Mouse (Mus musculus) hindbrain, embryonic 16.5 days (tissue): Measurements from ENCODE around the gene Stat5b. TPM values are rescaled to one million over a fixed set of nuclear protein-coding genes. Genes with fewer than 3 reads are reported as not detected.

ENCODE experiments used
- ATAC-seq: fragments of 200-750 bp; cut with Nextera tagmentation; 2 replicates; pipeline ENCODE4 v1.8.0; 2017; ENCODE audit warnings: moderate TSS enrichment, moderate library complexity
- H3K27ac ChIP-seq: fragments of 300-500 bp; sonication (generic); 2 replicates; pipeline ENCODE4 v1.5.1; 2014; ENCODE audit warnings: low read depth, mild to moderate bottlenecking, control low read depth, low read length, moderate library complexity
- H3K27me3 ChIP-seq: fragments of 300-500 bp; sonication (generic); replicated peaks from 2 replicates; pipeline ENCODE4 v1.6.1; 2014; ENCODE audit warnings: low read length; ENCODE audit not compliant: control insufficient read depth, insufficient read depth
- H3K36me3 ChIP-seq: fragments of 300-500 bp; sonication (generic); 2 replicates; pipeline ENCODE4 v1.6.1; 2014; ENCODE audit warnings: mild to moderate bottlenecking, low read length, moderate library complexity, mixed read lengths; ENCODE audit not compliant: control insufficient read depth, insufficient read depth
- H3K4me1 ChIP-seq: fragments of 300-500 bp; sonication (generic); 2 replicates; pipeline ENCODE4 v1.6.1; 2014; ENCODE audit warnings: low read depth, low read length; ENCODE audit not compliant: control insufficient read depth, insufficient read depth
- H3K4me2 ChIP-seq: fragments of 300-500 bp; sonication (generic); 2 replicates; pipeline ENCODE4 v1.6.1; 2014; ENCODE audit warnings: mild to moderate bottlenecking, low read length, control low read depth, moderate library complexity
- H3K4me3 ChIP-seq: fragments of 300-500 bp; sonication (generic); 2 replicates; pipeline ENCODE4 v1.5.1; 2014; ENCODE audit warnings: mild to moderate bottlenecking, low read length, control low read depth, moderate library complexity
- H3K9ac ChIP-seq: fragments of 300-500 bp; sonication (generic); 2 replicates; pipeline ENCODE4 v1.6.1; 2014; ENCODE audit warnings: low read depth, mild to moderate bottlenecking, control low read depth, low read length, moderate library complexity
- H3K9me3 ChIP-seq: fragments of 300-500 bp; sonication (generic); 2 replicates; pipeline ENCODE4 v1.6.1; 2014; ENCODE audit warnings: mild to moderate bottlenecking, low read length, moderate library complexity; ENCODE audit not compliant: control insufficient read depth
- WGBS: fragments of 180-500 bp; shearing (Covaris S2); extraction: QIAGEN DNeasy Blood & Tissue Kit; methylation state at CpG from one replicate; pipeline ENCODE4 v1.1.7; 2014; 5-methylcytosine and 5-hydroxymethylcytosine counted together
- polyA plus RNA-seq: library from polyadenylated mRNA; unstranded; fragments of >200 nt; fragmentation: Nextera tagmentation; extraction: Ambion mirVana; gene quantifications from 2 replicates; pipeline ENCODE4 v1.2.1, GENCODE M21; 2015

The Stat5b gene
- polyA plus RNA-seq, 1 experiment from 2014 or later = 15.0 TPM

- ATAC-seq = no peak
- no peak overlapping the region for H3K4me3 ChIP-seq
- WGBS = 85% methylated on average over 10 of the region's 10 CpGs
Measured at GRCm38 (mm10) chr11:100775921-100776320, 74.6 kb downstream of the Stat5b start.

GRCm38 (mm10) chr11:100774261-100774660 is 76.3 kb downstream of the Stat5b start:
- no peak overlapping the region for H3K4me2 ChIP-seq
- ATAC-seq = no peak
- H3K27me3 ChIP-seq = no peaks in the 10 kb centered on the region
- no peak overlapping the region for H3K27ac ChIP-seq
- H3K4me3 ChIP-seq = no peak overlapping the region
- no peak overlapping the region for H3K9ac ChIP-seq
- H3K36me3 ChIP-seq = peaks cover 1% of the 10 kb centered on the region; the same call in 1 of the 2 replicates
- peaks cover 5% of the 10 kb centered on the region for H3K4me1 ChIP-seq
- H3K9me3 ChIP-seq = no peaks in the 10 kb centered on the region
- 84% methylated on average over 4 of the region's 4 CpGs for WGBS

More at GRCm38 (mm10) chr11:100775921-100776320, 74.6 kb downstream of the Stat5b start:
- H3K9ac ChIP-seq = no peak overlapping the region
- no peak overlapping the region for H3K4me2 ChIP-seq
- peaks cover 8% of the 10 kb centered on the region; the same call in 1 of the 2 replicates for H3K36me3 ChIP-seq
- H3K27ac ChIP-seq = no peak overlapping the region
- no peaks in the 10 kb centered on the region for H3K27me3 ChIP-seq
- no peaks in the 10 kb centered on the region for H3K9me3 ChIP-seq
- no peaks in the 10 kb centered on the region for H3K4me1 ChIP-seq

- ATAC-seq = peak; percentile 78
- Histone ChIP-seq H3K9ac (peak within 1 kb of the TSS; percentile 57), H3K27me3 (no peaks in the 10 kb centered on the region), H3K36me3 (no peaks in the 10 kb centered on the region), H3K27ac (no peak within 1 kb of the TSS), H3K4me1 (peaks cover 5% of the 10 kb centered on the region), H3K4me3 (peak within 1 kb of the TSS; percentile 48), H3K4me2 (peak within 1 kb of the TSS; percentile 52), H3K9me3 (no peaks in the 10 kb centered on the region)
- 23% methylated on average over 17 of the region's 17 CpGs for WGBS
Measured at GRCm38 (mm10) chr11:100770646-100771408, 79.7 kb downstream of the Stat5b start, which contains the start of gene Ghdc. TSS of gene Ghdc (minus strand) at chr11:100770957.

GRCm38 (mm10) chr11:100769980-100770379 is 80.5 kb downstream of the Stat5b start:
- Histone ChIP-seq H3K27ac (no peak overlapping the region), H3K9ac (peak overlapping the region; percentile 57), H3K27me3 (no peaks in the 10 kb centered on the region), H3K4me2 (peak overlapping the region; percentile 52), H3K9me3 (no peaks in the 10 kb centered on the region), H3K4me1 (peaks cover 5% of the 10 kb centered on the region), H3K36me3 (no peaks in the 10 kb centered on the region), H3K4me3 (peak overlapping the region; percentile 48)
- 40% methylated on average over 6 of the region's 6 CpGs for whole genome bisulfite sequencing
- peak; percentile 35; the same call in 1 of the 2 replicates for ATAC-seq

GRCm38 (mm10) chr11:100767871-100768270 is 82.7 kb downstream of the Stat5b start:
- H3K27me3 ChIP-seq = no peaks in the 10 kb centered on the region
- 96% methylated on average over 5 of the region's 5 CpGs for WGBS
- ATAC-seq = no peak

GRCm38 (mm10) chr11:100766726-100767125 is 83.8 kb downstream of the Stat5b start:
- 88% methylated on average over 9 of the region's 9 CpGs for WGBS
- ATAC-seq = no peak
- Histone ChIP-seq H3K36me3 (no peaks in the 10 kb centered on the region), H3K9ac (no peak overlapping the region), H3K4me3 (no peak overlapping the region), H3K27me3 (no peaks in the 10 kb centered on the region), H3K4me2 (no peak overlapping the region), H3K9me3 (no peaks in the 10 kb centered on the region), H3K4me1 (peaks cover 5% of the 10 kb centered on the region), H3K27ac (no peak overlapping the region)

More at GRCm38 (mm10) chr11:100767871-100768270, 82.7 kb downstream of the Stat5b start:
- Histone ChIP-seq H3K27ac (no peak overlapping the region), H3K9me3 (no peaks in the 10 kb centered on the region), H3K4me3 (no peak overlapping the region), H3K9ac (no peak overlapping the region), H3K36me3 (no peaks in the 10 kb centered on the region), H3K4me1 (peaks cover 5% of the 10 kb centered on the region), H3K4me2 (no peak overlapping the region)

- Histone ChIP-seq H3K36me3 (no peaks in the 10 kb centered on the region), H3K4me1 (peaks cover 11% of the 10 kb centered on the region), H3K4me2 (peak within 1 kb of the TSS; percentile 66), H3K9me3 (no peaks in the 10 kb centered on the region), H3K27me3 (no peaks in the 10 kb centered on the region), H3K9ac (peak within 1 kb of the TSS; percentile 62), H3K4me3 (peak within 1 kb of the TSS; percentile 48), H3K27ac (no peak within 1 kb of the TSS; the same call in 1 of the 2 replicates)
- ATAC-seq = no peak
- 83% methylated on average over 7 of the region's 7 CpGs for WGBS
Measured at GRCm38 (mm10) chr11:100762831-100763230, 87.7 kb downstream of the Stat5b start, which contains the start of gene Hcrt. TSS of gene Hcrt (minus strand) at chr11:100762931.

GRCm38 (mm10) chr11:100761547-100762045 is 88.9 kb downstream of the Stat5b start:
- under 1% methylated on average over 27 of the region's 27 CpGs for WGBS
- H3K27ac ChIP-seq = peak overlapping the region; percentile 60
- ATAC-seq = peak; percentile 57

GRCm38 (mm10) chr11:100759611-100760233 is 90.8 kb downstream of the Stat5b start, which contains the start of gene Kcnh4:
TSS of gene Kcnh4 (minus strand) at chr11:100759942.
- peak within 1 kb of the TSS; percentile 67 for H3K27ac ChIP-seq
- peaks cover 12% of the 10 kb centered on the region for H3K4me1 ChIP-seq
- H3K9me3 ChIP-seq = no peaks in the 10 kb centered on the region
- under 1% methylated on average over 43 of the region's 51 CpGs for WGBS
- ATAC-seq = peak; percentile 71
- peak within 1 kb of the TSS; percentile 68 for H3K4me3 ChIP-seq
- H3K9ac ChIP-seq = peak within 1 kb of the TSS; percentile 75
- H3K4me2 ChIP-seq = peak within 1 kb of the TSS; percentile 81
- H3K27me3 ChIP-seq = no peaks in the 10 kb centered on the region
- peaks cover 8% of the 10 kb centered on the region for H3K36me3 ChIP-seq

More at GRCm38 (mm10) chr11:100761547-100762045, 88.9 kb downstream of the Stat5b start:
- Histone ChIP-seq H3K4me1 (peaks cover 12% of the 10 kb centered on the region), H3K4me2 (peak overlapping the region; percentile 66), H3K27me3 (no peaks in the 10 kb centered on the region), H3K9ac (peak overlapping the region; percentile 62), H3K36me3 (no peaks in the 10 kb centered on the region), H3K9me3 (no peaks in the 10 kb centered on the region), H3K4me3 (peak overlapping the region; percentile 48)
